Mouse (Mus musculus): ENCODE measurements around the gene Hspa4.
A peak's percentile ranks its signal among the peaks of the same experiment; 100 is the strongest.

Gene Hspa4

GRCm38 (mm10) chr11:53249686-53250085 lies 50.6 kb downstream of the Hspa4 start:
- no peak for DNase-seq

GRCm38 (mm10) chr11:53245561-53245960 lies 54.7 kb downstream of the Hspa4 start:
- no peak for DNase-seq

DNA sequence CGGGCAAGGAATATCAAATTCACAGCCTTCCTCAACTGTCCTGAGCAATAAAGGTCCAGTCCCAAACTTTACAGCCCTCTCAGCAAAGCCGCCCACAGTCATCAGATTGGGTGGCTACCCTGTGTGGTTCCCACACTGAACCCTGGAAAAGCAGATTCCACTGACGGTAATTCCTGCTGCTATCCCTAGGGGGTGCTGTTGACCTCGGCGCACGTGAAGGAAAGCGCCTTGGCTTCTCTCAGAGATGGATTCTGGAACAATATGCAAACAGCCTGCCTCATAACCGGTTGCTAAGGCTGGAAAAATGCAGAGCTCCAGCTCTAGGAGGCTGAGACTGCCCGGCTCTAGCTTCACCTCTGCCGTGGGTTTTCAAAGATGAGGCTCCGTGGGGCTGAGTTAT lies 57.1 kb downstream of the Hspa4 start:
- peak; percentile 37 to 43 for DNase-seq

DNA sequence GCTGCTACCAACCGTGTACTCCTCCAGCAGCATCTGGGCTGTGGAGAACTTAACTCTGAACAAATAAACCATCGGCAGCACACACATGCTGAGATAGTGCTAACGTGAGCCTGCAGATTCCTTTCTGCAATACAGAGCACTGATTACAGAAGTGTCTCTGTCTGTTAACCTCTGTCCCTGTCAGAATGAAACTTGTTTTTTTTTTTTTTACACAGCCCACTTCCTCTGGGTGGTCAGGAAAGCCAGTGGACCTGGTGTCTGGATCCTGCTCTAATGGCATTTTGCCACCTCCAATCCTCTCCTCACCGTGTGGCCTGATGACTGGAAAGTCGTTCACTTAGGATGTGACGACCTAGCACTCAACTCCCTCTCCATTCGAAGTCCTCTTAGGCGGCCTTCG lies 66.7 kb downstream of the Hspa4 start:
- no peak for DNase-seq

GRCm38 (mm10) chr11:53231836-53232235 lies 68.4 kb downstream of the Hspa4 start:
- no peak for DNase-seq

DNA sequence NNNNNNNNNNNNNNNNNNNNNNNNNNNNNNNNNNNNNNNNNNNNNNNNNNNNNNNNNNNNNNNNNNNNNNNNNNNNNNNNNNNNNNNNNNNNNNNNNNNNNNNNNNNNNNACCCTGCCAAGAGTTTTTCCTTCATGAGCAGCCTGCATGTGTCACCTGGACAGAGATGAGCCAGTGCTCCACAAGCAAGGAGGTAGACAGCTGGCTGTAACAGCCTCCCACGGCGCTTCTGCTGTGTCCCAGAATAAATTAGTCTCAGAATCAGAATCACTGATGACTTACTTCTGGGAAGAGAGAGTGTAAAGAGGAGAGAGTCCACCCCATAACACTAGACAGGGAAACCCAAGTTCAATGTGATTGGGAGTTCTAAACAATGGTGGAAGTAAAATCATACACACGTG lies 71.2 kb downstream of the Hspa4 start:
- DNase-seq: no peak

GRCm38 (mm10) chr11:53210876-53211275 lies 89.4 kb downstream of the Hspa4 start:
- no peak for DNase-seq
